Mouse (Mus musculus) ES-Bruce4 (cell line): ENCODE results near the gene Hivep3.

Experiments used
- CTCF ChIP-seq: IDR thresholded peaks from one replicate; pipeline ENCODE4 v1.8.1; 2011; ENCODE audit warnings: low read depth, low read length
- EP300 ChIP-seq: IDR thresholded peaks from 2 replicates; pipeline ENCODE4 v1.6.1; 2011; ENCODE audit warnings: low read depth, low read length; ENCODE audit not compliant: insufficient read depth

DNA sequence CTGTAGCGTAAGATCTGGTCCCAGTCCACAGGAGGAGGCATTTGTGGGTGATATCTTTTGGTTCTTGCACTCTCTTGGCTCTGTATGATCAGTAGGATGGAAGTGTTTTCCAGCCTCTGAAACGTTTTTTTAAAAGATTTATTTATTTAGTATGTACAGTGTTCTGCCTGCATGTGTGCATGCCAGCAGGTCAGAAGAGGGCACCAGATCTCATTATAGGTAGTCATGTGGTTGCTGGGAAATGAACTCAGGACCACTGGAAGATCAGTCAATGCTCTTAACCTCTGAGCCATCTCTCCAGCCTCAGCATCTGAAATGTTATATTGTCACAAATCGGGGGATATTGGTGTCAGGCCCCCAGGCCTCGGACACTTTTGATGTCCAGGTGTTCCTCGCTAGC is 185.8 kb downstream of the Hivep3 start:
- TF ChIP-seq CTCF (no peak), EP300 (no peak)
